Mouse (Mus musculus) macrophage (primary cell): ENCODE data around the gene Foxj1. TPM values are rescaled to one million over a fixed set of nuclear protein-coding genes. Genes with fewer than 3 reads are reported as not detected.
"Not testable (repeated sequence)": the region's sequence is repeated elsewhere in the genome, so short reads cannot be mapped to it uniquely, and the experiment has no call there.

Source experiments
- H3K27ac ChIP-seq: fragments of 350-480 bp; formaldehyde crosslinking; 2 replicates; pipeline ENCODE4 v1.9.0; 2021
- H3K36me3 ChIP-seq: fragments of 350-480 bp; formaldehyde crosslinking; 2 replicates; pipeline ENCODE4 v1.9.0; 2021; ENCODE audit errors: inconsistent target
- H3K4me3 ChIP-seq: fragments of 350-480 bp; formaldehyde crosslinking; 2 replicates; pipeline ENCODE4 v1.9.0; 2021; ENCODE audit errors: inconsistent target
- H3K79me2 ChIP-seq: fragments of 350-480 bp; formaldehyde crosslinking; 2 replicates; pipeline ENCODE4 v1.9.0; 2021; ENCODE audit errors: inconsistent target
- WGBS: methylation state at CpG from one replicate; pipeline ENCODE4 v1.1.7; 2026; ENCODE audit warnings: inconsistent platforms; ENCODE audit not compliant: missing documents; 5-methylcytosine and 5-hydroxymethylcytosine counted together
- polyA plus RNA-seq: library from polyadenylated mRNA; stranded (reverse); fragments of 250-400 nt; gene quantifications from 3 replicates; pipeline ENCODE4 v1.2.4, GENCODE M21; 2018; ENCODE audit warnings: inconsistent platforms
- total RNA-seq, 78 experiments: library from RNA; depleted of rRNA; stranded (reverse); fragments of 250-400 nt; gene quantifications; 1 replicate in 9 of 78; 2 replicates in 24 of 78; 3 replicates in 43 of 78; 4 replicates in 2 of 78; pipeline ENCODE4 v1.2.4; 2018; ENCODE audit warnings: inconsistent platforms in 56 of 78

Gene Foxj1
- total RNA-seq (2018; cell fraction: chromatin; rRNA removed), result under 1 TPM in 4 of 26 experiments, not detected in 22; 0.25 to 0.65 (median 0.31) TPM
- under 1 TPM in 11 of 26 experiments, not detected in 15; 0.03 to 0.10 (median 0.09) TPM for total RNA-seq (2018; cell fraction: cytosol; rRNA removed)
- total RNA-seq (2018; cell fraction: nucleus; rRNA removed), result under 1 TPM in 8 of 26 experiments, not detected in 18; 0.21 to 0.93 (median 0.27) TPM
- not detected in 3 replicates for polyA plus RNA-seq

GRCm38 (mm10) chr11:116335244-116336036 lies at the start of gene Foxj1:
Foxj1 (minus strand) TSS chr11:116335399.
- Histone ChIP-seq H3K36me3 (no peaks in the 10 kb centered on the region), H3K4me3 (peak within 1 kb of the TSS; percentile 23), H3K79me2 (no peaks in the 10 kb centered on the region), H3K27ac (no peak within 1 kb of the TSS)
- WGBS, result under 1% methylated on average over 59 of the region's 61 CpGs

- WGBS, result 88% methylated on average over 9 of the region's 11 CpGs
- H3K4me3 ChIP-seq, result no peak overlapping the region
- H3K36me3 ChIP-seq, result no peaks in the 10 kb centered on the region
Observed at GRCm38 (mm10) chr11:116384171-116384570, 49.0 kb upstream of the Foxj1 start.

GRCm38 (mm10) chr11:116383070-116383469 lies 47.9 kb upstream of the Foxj1 start:
- H3K27ac ChIP-seq, H3K36me3 ChIP-seq, H3K4me3 ChIP-seq, H3K79me2 ChIP-seq: not testable (repeated sequence)
- WGBS, result 93% methylated on average over 5 of the region's 5 CpGs

More at GRCm38 (mm10) chr11:116384171-116384570, 49.0 kb upstream of the Foxj1 start:
- Histone ChIP-seq H3K79me2 (no peaks in the 10 kb centered on the region), H3K27ac (no peak overlapping the region)

- WGBS, result 93% methylated on average over 7 of the region's 7 CpGs
- Histone ChIP-seq H3K36me3 (no peaks in the 10 kb centered on the region), H3K27ac (no peak overlapping the region)
Observed at GRCm38 (mm10) chr11:116380767-116381166, 45.6 kb upstream of the Foxj1 start.

GRCm38 (mm10) chr11:116379530-116379929 lies 44.3 kb upstream of the Foxj1 start:
- H3K79me2 ChIP-seq, result no peaks in the 10 kb centered on the region
- no peak overlapping the region for H3K27ac ChIP-seq
- H3K4me3 ChIP-seq, result no peak overlapping the region
- H3K36me3 ChIP-seq, result no peaks in the 10 kb centered on the region
- whole genome bisulfite sequencing, result 68% methylated on average over 6 of the region's 6 CpGs

More at GRCm38 (mm10) chr11:116380767-116381166, 45.6 kb upstream of the Foxj1 start:
- Histone ChIP-seq H3K4me3 (no peak overlapping the region), H3K79me2 (no peaks in the 10 kb centered on the region)

GRCm38 (mm10) chr11:116376945-116377661 lies 41.9 kb upstream of the Foxj1 start:
- no peaks in the 10 kb centered on the region for H3K79me2 ChIP-seq
- no peaks in the 10 kb centered on the region for H3K36me3 ChIP-seq
- no peak overlapping the region for H3K4me3 ChIP-seq
- 4% methylated on average over 7 of the region's 7 CpGs for WGBS
- no peak overlapping the region for H3K27ac ChIP-seq

- Histone ChIP-seq H3K79me2 (no peaks in the 10 kb centered on the region), H3K4me3 (no peak overlapping the region), H3K27ac (no peak overlapping the region), H3K36me3 (no peaks in the 10 kb centered on the region)
- WGBS, result 100% methylated on average over 4 of the region's 4 CpGs
Observed at GRCm38 (mm10) chr11:116371894-116372450, 36.8 kb upstream of the Foxj1 start.

- Histone ChIP-seq H3K27ac (0 out of 2 replicates have a peak overlapping the region, but pooled peaks have one; percentile 14), H3K36me3 (no peaks in the 10 kb centered on the region), H3K4me3 (no peak overlapping the region), H3K79me2 (no peaks in the 10 kb centered on the region)
- WGBS, result 15% methylated on average over 4 of the region's 5 CpGs
Observed at GRCm38 (mm10) chr11:116369633-116370032, 34.4 kb upstream of the Foxj1 start.

- H3K27ac ChIP-seq, result 0 out of 2 replicates have a peak overlapping the region, but pooled peaks have one; percentile 14
- 77% methylated on average over 14 of the region's 14 CpGs for whole genome bisulfite sequencing
Observed at GRCm38 (mm10) chr11:116369051-116369450, 33.9 kb upstream of the Foxj1 start.

GRCm38 (mm10) chr11:116368116-116368515 lies 32.9 kb upstream of the Foxj1 start:
- 56% methylated on average over 9 of the region's 9 CpGs for WGBS
- H3K4me3 ChIP-seq, result no peak overlapping the region
- no peak overlapping the region for H3K27ac ChIP-seq

More at GRCm38 (mm10) chr11:116369051-116369450, 33.9 kb upstream of the Foxj1 start:
- H3K79me2 ChIP-seq, result no peaks in the 10 kb centered on the region
- no peaks in the 10 kb centered on the region for H3K36me3 ChIP-seq
- H3K4me3 ChIP-seq, result no peak overlapping the region

GRCm38 (mm10) chr11:116366647-116367046 lies 31.4 kb upstream of the Foxj1 start:
- Histone ChIP-seq H3K4me3 (no peak overlapping the region), H3K79me2 (no peaks in the 10 kb centered on the region), H3K36me3 (no peaks in the 10 kb centered on the region), H3K27ac (no peak overlapping the region)
- WGBS, result 100% methylated on average over 1 of the region's 1 CpGs

More at GRCm38 (mm10) chr11:116368116-116368515, 32.9 kb upstream of the Foxj1 start:
- Histone ChIP-seq H3K79me2 (no peaks in the 10 kb centered on the region), H3K36me3 (no peaks in the 10 kb centered on the region)

- 80% methylated on average over 1 of the region's 2 CpGs for WGBS
- H3K27ac ChIP-seq, result no peak overlapping the region
- no peaks in the 10 kb centered on the region for H3K79me2 ChIP-seq
- H3K36me3 ChIP-seq, result no peaks in the 10 kb centered on the region
- no peak overlapping the region for H3K4me3 ChIP-seq
Observed at GRCm38 (mm10) chr11:116366124-116366523, 30.9 kb upstream of the Foxj1 start.

- H3K4me3 ChIP-seq, result no peak overlapping the region
- H3K79me2 ChIP-seq, result no peaks in the 10 kb centered on the region
- WGBS, result 96% methylated on average over 12 of the region's 13 CpGs
- H3K36me3 ChIP-seq, result no peaks in the 10 kb centered on the region
- no peak overlapping the region for H3K27ac ChIP-seq
Observed at GRCm38 (mm10) chr11:116365432-116365831, 30.2 kb upstream of the Foxj1 start.

GRCm38 (mm10) chr11:116362015-116362414 lies 26.8 kb upstream of the Foxj1 start:
- Histone ChIP-seq H3K27ac (no peak overlapping the region), H3K79me2 (no peaks in the 10 kb centered on the region), H3K4me3 (no peak overlapping the region), H3K36me3 (peaks cover 17% of the 10 kb centered on the region; the same call in 1 of the 2 replicates)
- 96% methylated on average over 11 of the region's 11 CpGs for WGBS
